Mouse (Mus musculus) lung, embryonic 15.5 days (tissue): ENCODE measurements around the gene Actl6a. TPM values are rescaled to one million over a fixed set of nuclear protein-coding genes. Genes with fewer than 3 reads are reported as not detected.
A peak's percentile ranks its signal among the peaks of the same experiment; 100 is the strongest.
"Not testable (repeated sequence)": the region's sequence is repeated elsewhere in the genome, so short reads cannot be mapped to it uniquely, and the experiment has no call there.

Source experiments
- ATAC-seq: fragments of 200-750 bp; cut with Nextera tagmentation; 2 replicates; pipeline ENCODE4 v1.8.0; 2017; ENCODE audit warnings: moderate number of reproducible peaks, borderline replicate concordance; ENCODE audit not compliant: low FRiP score, low TSS enrichment; ENCODE audit errors: extremely low read depth
- H3K27ac ChIP-seq: fragments of 300-500 bp; sonication (generic); 2 replicates; pipeline ENCODE4 v1.5.1; 2015; ENCODE audit warnings: moderate library complexity, mild to moderate bottlenecking, inconsistent platforms
- H3K27me3 ChIP-seq: fragments of 300-500 bp; sonication (generic); 2 replicates; pipeline ENCODE4 v1.6.1; 2015; ENCODE audit warnings: inconsistent platforms
- H3K36me3 ChIP-seq: fragments of 300-500 bp; sonication (generic); 2 replicates; pipeline ENCODE4 v1.6.1; 2015; ENCODE audit warnings: inconsistent platforms
- H3K4me1 ChIP-seq: fragments of 300-500 bp; sonication (generic); 2 replicates; pipeline ENCODE4 v1.6.1; 2015; ENCODE audit warnings: inconsistent platforms
- H3K4me2 ChIP-seq: fragments of 300-500 bp; sonication (generic); 2 replicates; pipeline ENCODE4 v1.6.1; 2015; ENCODE audit warnings: inconsistent platforms, mild to moderate bottlenecking, moderate library complexity
- H3K4me3 ChIP-seq: fragments of 300-500 bp; sonication (generic); 2 replicates; pipeline ENCODE4 v1.5.1; 2015; ENCODE audit warnings: mild to moderate bottlenecking, inconsistent platforms
- H3K9ac ChIP-seq: fragments of 300-500 bp; sonication (generic); 2 replicates; pipeline ENCODE4 v1.6.1; 2015; ENCODE audit warnings: inconsistent platforms
- H3K9me3 ChIP-seq: fragments of 300-500 bp; sonication (generic); 2 replicates; pipeline ENCODE4 v1.6.1; 2016; ENCODE audit warnings: inconsistent platforms
- WGBS: fragments of 180-500 bp; shearing (Covaris S2); methylation state at CpG from one replicate; pipeline ENCODE4 v1.1.7; 2015; 5-methylcytosine and 5-hydroxymethylcytosine counted together
- polyA plus RNA-seq: library from polyadenylated mRNA; unstranded; fragments of >200 nt; fragmentation: Nextera tagmentation; extraction: Ambion mirVana; gene quantifications from 2 replicates; pipeline ENCODE4 v1.2.1, GENCODE M21; 2015

The Actl6a gene
- polyA plus RNA-seq, 1 experiment from 2014 or later = 181 TPM

DNA sequence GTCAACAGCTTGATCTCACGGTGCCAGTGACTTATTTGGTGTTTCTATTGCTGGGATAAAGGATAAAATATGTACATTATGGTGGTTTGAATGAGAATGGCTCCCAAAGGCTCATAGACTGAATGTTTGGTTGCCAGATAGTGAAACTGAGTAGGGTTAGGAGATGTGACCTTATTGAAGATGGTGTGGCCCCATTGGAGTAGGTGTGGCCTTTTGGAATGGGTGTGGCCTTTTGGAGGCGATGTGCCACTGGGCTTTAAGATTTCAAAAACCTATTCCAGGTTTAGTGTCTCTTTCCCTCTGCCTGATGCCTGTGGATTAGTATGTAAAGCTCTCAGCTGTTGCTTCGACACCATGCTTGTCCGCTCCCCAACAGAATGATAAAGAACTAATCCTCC, 10.5 kb upstream of the Actl6a start:
- no peak overlapping the region for H3K9ac ChIP-seq
- ATAC-seq = no peak
- no peak overlapping the region for H3K27ac ChIP-seq
- H3K4me3 ChIP-seq = no peak overlapping the region
- H3K4me2 ChIP-seq = no peak overlapping the region
- H3K27me3 ChIP-seq = no peaks in the 10 kb centered on the region
- H3K36me3 ChIP-seq = no peaks in the 10 kb centered on the region
- no peaks in the 10 kb centered on the region for H3K4me1 ChIP-seq
- WGBS = 81% methylated on average over 4 of the region's 4 CpGs
- no peaks in the 10 kb centered on the region for H3K9me3 ChIP-seq

DNA sequence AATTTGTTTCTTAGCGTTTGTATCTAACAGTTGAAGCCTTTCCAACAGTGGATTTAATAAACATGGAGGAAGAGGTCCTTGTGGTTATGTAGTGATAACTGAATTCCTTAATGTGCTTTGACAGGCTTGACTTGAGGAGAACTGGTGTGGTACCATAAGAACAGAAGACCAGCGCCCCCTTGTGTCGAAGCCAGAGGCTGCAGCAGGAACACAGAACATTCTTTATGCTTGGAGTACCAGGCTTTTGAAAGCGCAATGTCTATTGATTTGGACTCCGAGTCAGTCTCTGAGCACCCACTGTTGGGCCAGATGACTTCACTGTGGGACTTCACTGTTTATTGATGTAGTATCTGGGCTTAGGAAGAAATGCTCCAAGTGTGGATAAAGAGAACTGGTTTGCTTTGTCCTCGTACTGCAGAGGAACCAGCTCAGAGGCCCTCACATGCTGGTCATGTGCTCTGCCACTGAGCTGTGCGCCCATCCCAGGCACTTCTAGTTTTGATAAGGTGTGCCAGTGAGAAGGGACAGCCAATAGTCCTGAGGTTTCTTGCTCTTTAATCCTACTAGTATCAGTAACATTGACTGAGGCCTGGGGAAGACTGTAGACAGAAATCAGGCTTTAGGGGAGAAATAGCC, 7.8 kb upstream of the Actl6a start:
- Histone ChIP-seq H3K27me3 (no peaks in the 10 kb centered on the region), H3K9ac (no peak overlapping the region), H3K4me3 (no peak overlapping the region), H3K36me3 (no peaks in the 10 kb centered on the region), H3K4me1 (no peaks in the 10 kb centered on the region), H3K27ac (no peak overlapping the region), H3K4me2 (no peak overlapping the region), H3K9me3 (no peaks in the 10 kb centered on the region)
- ATAC-seq = peak; percentile 69; the same call in 1 of the 2 replicates
- WGBS = 27% methylated on average over 7 of the region's 7 CpGs

DNA sequence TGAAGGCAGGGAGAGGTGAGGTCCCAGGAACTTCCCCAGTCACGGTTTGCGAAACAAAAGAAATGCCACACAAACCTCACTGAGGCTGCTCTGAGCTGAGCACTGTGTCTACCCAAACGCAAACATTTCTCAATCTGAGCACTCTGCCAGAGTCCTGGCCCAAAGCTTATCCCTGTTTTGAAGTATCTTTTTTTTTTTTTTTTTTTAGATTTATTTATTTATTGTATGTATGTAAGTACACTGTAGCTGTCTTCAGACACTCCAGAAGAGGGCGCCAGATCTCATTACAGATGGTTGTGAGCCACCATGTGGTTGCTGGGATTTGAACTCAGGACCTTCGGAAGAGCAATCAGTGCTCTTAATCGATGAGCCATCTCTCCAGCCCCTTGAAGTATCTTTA, 2.1 kb upstream of the Actl6a start:
- not testable (repeated sequence) for H3K4me3 ChIP-seq, H3K4me2 ChIP-seq, H3K27me3 ChIP-seq, H3K27ac ChIP-seq, H3K36me3 ChIP-seq, H3K9me3 ChIP-seq, ATAC-seq, H3K9ac ChIP-seq, H3K4me1 ChIP-seq
- 90% methylated on average over 6 of the region's 6 CpGs for WGBS

DNA sequence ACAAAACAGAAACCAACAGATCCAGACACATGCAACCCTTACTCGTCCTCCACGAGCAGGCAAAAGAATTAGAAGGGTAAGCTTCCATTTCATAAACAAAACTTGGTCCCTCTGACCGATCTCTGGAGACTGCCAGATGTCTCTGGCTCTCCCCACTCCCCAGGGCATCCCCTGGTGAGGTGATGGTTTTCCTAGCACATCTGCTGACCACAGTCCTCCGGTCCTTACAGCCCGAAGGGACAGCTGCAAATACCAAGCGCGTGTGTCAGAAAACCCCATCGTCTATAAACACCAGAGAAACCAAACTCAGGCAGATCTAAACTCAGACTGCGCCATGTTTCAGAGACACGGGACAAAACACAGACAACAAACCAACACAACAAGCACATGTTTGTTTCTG, 1.5 kb upstream of the Actl6a start:
- H3K4me2 ChIP-seq, H3K27me3 ChIP-seq, H3K4me3 ChIP-seq, H3K27ac ChIP-seq, H3K9me3 ChIP-seq, H3K36me3 ChIP-seq, H3K4me1 ChIP-seq, ATAC-seq, H3K9ac ChIP-seq: not testable (repeated sequence)
- WGBS = 75% methylated on average over 10 of the region's 10 CpGs

DNA sequence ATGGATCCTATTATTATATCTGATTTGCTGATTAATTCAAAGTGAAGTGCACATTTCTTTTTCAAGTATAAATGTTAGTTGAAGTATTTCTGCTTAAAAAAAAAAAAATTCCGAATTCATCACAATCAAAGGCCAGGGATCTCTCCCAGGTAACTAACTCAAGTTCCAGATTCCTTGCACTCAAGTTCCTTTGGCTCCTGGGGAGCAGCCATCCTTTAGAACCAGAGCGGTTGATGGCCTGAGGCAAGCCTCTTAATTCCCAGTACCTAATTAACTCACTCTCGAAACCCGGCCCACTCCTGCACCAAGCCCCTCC, 1.9 kb downstream of the Actl6a start:
- peaks cover 13% of the 10 kb centered on the region for H3K36me3 ChIP-seq
- WGBS = 3% methylated on average over 4 of the region's 4 CpGs
- no peak overlapping the region for H3K9ac ChIP-seq
- no peaks in the 10 kb centered on the region for H3K9me3 ChIP-seq
- no peak overlapping the region for H3K27ac ChIP-seq
- H3K27me3 ChIP-seq = no peaks in the 10 kb centered on the region
- peak overlapping the region; percentile 76 for H3K4me3 ChIP-seq
- H3K4me2 ChIP-seq = peak overlapping the region; percentile 66
- no peak for ATAC-seq
- H3K4me1 ChIP-seq = peaks cover 11% of the 10 kb centered on the region

DNA sequence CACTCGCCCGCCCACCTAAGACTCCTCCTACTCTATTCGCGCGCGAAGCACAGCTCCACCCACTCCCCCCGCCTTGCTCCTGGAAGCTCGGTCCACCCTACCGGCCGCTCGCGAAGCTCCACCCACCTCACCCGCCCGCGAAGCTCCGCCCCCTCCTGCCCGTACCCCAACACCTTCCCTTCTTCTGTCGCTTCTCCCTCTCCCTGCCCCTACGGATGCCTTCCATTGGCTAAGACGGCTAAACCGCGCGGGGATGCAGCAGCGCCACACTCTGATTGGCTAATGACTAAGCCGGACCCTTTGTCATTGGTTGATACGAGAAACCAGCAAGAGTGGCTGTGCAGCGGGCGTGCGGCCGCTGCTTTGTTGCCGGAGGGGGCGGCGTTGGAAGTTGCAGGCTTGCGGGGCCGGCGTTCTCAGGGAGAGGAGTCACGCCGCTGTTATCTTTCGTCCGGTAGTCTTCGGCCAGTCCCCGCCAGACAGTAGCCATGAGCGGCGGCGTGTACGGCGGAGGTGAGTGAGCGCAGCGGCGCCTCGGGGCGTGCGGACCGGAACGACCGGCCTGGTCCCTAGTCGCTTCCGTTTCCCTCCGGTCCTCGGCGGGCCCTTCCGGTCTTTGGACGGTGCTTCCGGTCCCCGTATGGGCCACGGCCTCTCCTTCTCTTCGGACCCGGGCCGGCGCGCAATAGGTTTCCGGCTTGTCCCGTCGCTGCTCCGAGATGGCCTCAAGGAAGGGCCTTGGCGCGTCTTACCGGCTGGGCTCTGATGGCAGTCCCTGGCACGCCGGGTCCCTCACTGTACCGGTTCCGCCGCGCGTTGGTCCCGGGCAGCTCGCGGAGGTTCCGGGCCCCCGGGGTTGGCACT, 2.5 kb downstream of the Actl6a start:
- Histone ChIP-seq H3K9me3 (no peaks in the 10 kb centered on the region), H3K36me3 (peaks cover 19% of the 10 kb centered on the region), H3K4me1 (peaks cover 11% of the 10 kb centered on the region), H3K9ac (peak overlapping the region; percentile 91), H3K4me3 (peak overlapping the region; percentile 76), H3K27me3 (no peaks in the 10 kb centered on the region), H3K27ac (peak overlapping the region; percentile 91), H3K4me2 (peak overlapping the region; percentile 66)
- peak; percentile 100 for ATAC-seq
- 2% methylated on average over 90 of the region's 90 CpGs for WGBS

DNA sequence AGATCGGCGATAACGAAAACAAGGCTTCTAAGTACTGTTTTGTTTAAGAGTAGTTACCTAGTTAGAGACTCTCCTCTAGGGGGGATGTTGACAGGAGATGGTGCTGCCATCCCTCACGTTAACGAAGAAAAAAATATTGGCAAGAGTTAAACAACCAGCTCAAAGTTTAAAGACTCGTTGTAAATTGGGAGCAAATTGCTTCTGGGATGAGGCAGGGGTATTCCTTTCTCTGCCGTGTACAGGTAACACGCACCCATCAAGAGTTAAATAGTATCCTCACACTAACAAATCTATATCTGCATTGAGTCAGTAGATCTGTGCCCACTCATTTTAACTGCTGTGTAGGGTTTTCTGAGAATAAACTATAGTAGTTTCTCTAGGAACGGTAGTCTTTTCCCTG, 3.3 kb downstream of the Actl6a start:
- H3K4me2 ChIP-seq = peak overlapping the region; percentile 66
- H3K36me3 ChIP-seq = peaks cover 26% of the 10 kb centered on the region
- peaks cover 11% of the 10 kb centered on the region for H3K4me1 ChIP-seq
- H3K27me3 ChIP-seq = no peaks in the 10 kb centered on the region
- no peaks in the 10 kb centered on the region for H3K9me3 ChIP-seq
- H3K4me3 ChIP-seq = peak overlapping the region; percentile 76
- WGBS = 5% methylated on average over 9 of the region's 9 CpGs
- no peak for ATAC-seq
- H3K9ac ChIP-seq = peak overlapping the region; percentile 91
- H3K27ac ChIP-seq = peak overlapping the region; percentile 91

GRCm38 (mm10) chr3:32713711-32714110, 7.6 kb downstream of the Actl6a start:
- Histone ChIP-seq H3K36me3 (peaks cover 66% of the 10 kb centered on the region), H3K9me3 (no peaks in the 10 kb centered on the region), H3K27me3 (no peaks in the 10 kb centered on the region), H3K4me1 (peaks cover 11% of the 10 kb centered on the region), H3K4me3 (no peak overlapping the region), H3K27ac (no peak overlapping the region), H3K4me2 (no peak overlapping the region), H3K9ac (no peak overlapping the region)
- no peak for ATAC-seq
- 92% methylated on average over 3 of the region's 3 CpGs for WGBS

DNA sequence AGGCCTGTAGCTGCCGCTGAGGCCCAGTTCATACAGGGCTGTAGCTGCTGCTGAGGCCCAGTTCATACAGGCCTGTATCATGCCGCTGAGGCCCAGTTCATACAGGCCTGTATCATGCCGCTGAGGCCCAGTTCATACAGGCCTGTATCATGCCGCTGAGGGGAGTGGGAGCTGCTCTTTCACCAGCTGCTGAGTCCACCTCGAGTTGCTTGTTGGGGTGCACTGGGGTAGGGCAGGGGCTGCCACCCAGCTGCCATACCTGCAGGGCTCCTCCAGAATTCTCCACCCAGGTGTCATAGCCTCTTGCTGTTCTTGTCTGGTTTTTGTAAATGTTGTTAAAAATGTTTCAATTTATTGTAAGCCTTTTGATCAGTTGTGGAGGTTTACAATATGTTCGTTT, 11.3 kb downstream of the Actl6a start:
- not testable (repeated sequence) for H3K4me2 ChIP-seq, H3K27me3 ChIP-seq, H3K9me3 ChIP-seq, H3K4me1 ChIP-seq, H3K9ac ChIP-seq, H3K4me3 ChIP-seq, ATAC-seq, H3K27ac ChIP-seq
- peaks cover 92% of the 10 kb centered on the region for H3K36me3 ChIP-seq
- WGBS = 93% methylated on average over 6 of the region's 6 CpGs

DNA sequence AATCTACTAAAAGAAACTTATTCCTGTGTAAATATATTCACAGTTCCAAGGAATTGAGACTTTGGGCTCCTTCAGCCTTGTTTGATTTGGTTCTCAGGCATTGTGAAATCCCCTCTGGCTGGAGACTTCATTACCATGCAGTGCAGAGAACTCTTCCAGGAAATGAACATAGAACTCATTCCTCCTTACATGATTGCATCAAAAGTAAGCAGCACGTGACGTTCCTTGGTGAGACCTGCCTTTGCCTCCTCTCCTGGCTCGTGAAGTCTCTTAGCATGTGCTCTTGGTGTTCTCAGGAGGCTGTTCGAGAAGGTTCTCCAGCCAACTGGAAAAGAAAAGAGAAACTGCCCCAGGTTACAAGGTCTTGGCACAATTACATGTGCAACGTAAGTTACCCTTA, 12.2 kb downstream of the Actl6a start:
- no peak for ATAC-seq
- H3K27me3 ChIP-seq = no peaks in the 10 kb centered on the region
- H3K4me3 ChIP-seq = no peak overlapping the region
- WGBS = 89% methylated on average over 5 of the region's 5 CpGs
- H3K9me3 ChIP-seq = no peaks in the 10 kb centered on the region
- peaks cover 92% of the 10 kb centered on the region for H3K36me3 ChIP-seq
- H3K4me1 ChIP-seq = no peaks in the 10 kb centered on the region
- no peak overlapping the region for H3K4me2 ChIP-seq
- H3K9ac ChIP-seq = no peak overlapping the region
- H3K27ac ChIP-seq = no peak overlapping the region

DNA sequence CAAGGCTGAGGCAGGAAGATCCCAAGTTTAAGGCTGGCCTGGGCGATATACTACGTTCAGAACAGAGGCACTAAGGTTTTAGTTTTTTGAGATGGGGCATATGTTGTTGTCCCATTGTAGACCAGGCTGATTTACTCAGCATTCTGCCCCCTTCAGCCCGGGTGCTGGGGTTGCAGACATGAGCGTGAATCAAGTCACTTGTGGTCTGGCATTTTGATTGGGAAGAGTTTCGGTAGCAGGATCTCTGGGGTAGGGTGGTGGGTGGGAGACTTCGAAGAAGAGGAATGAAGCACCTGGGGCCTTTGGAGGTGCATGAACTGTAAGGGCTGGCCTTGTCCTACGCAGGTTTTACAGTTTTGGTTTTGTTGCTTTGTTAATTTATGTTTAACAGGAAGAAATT, 18.1 kb downstream of the Actl6a start:
- Histone ChIP-seq H3K4me1 (no peaks in the 10 kb centered on the region), H3K27me3 (no peaks in the 10 kb centered on the region), H3K27ac (no peak overlapping the region), H3K36me3 (peaks cover 86% of the 10 kb centered on the region), H3K4me2 (no peak overlapping the region), H3K4me3 (no peak overlapping the region), H3K9me3 (no peaks in the 10 kb centered on the region), H3K9ac (no peak overlapping the region)
- WGBS = 91% methylated on average over 7 of the region's 7 CpGs
- ATAC-seq = no peak

DNA sequence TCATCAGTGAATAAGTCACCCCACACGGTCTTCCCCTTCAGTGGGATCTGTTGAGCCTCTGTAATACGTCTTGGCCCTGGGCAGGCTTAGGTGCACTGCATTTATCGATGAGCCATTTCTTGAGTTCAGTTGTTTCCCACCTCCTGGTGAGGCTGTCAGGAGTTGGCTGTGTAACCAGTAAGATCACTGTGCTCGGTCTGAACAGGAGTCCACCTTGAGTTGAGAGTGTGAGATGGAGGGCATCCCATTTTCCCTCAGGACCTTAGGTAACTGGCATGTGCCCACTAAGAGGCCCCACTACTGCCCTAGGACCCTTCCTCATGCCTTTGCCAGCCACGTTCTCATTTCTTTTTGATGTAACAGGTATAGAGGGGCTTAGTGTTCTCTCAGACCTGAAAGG, 19.9 kb downstream of the Actl6a start:
- WGBS = 83% methylated on average over 5 of the region's 5 CpGs
- Histone ChIP-seq H3K27ac (no peak overlapping the region), H3K27me3 (no peaks in the 10 kb centered on the region), H3K4me3 (no peak overlapping the region), H3K9me3 (no peaks in the 10 kb centered on the region), H3K36me3 (peaks cover 85% of the 10 kb centered on the region), H3K4me1 (no peaks in the 10 kb centered on the region), H3K9ac (no peak overlapping the region), H3K4me2 (no peak overlapping the region)
- ATAC-seq = no peak
